Mouse (Mus musculus): ENCODE measurements around the gene Ndrg2. TPM values are rescaled to one million over a fixed set of nuclear protein-coding genes. Genes with fewer than 3 reads are reported as not detected.

Gene Ndrg2
- polyA plus RNA-seq, 1 experiment from 2014 or later: 71.6 TPM

GRCm38 (mm10) chr14:51893094-51893794 lies 20.7 kb downstream of the Ndrg2 start:
- 0 out of 2 replicates have a peak overlapping the region, but pooled peaks have one; percentile 30 for H3K27ac ChIP-seq (replicated peaks)
- peak; percentile 55 for DNase-seq (ENCODE audit: low spot score)

GRCm38 (mm10) chr14:51892191-51892939 lies 21.6 kb downstream of the Ndrg2 start, which contains the start of gene Slc39a2:
Slc39a2 (plus strand) TSS chr14:51892889.
- no peak within 1 kb of the TSS for H3K4me3 ChIP-seq (ENCODE audit: low read depth, low read length)
- H3K4me2 ChIP-seq (replicated peaks; ENCODE audit: low read depth): no peak within 1 kb of the TSS
- TF ChIP-seq CTCF (IDR thresholded peaks at IDR 0.05; ENCODE audit: low read depth): no peak
- no peak for TF ChIP-seq EP300 (optimal IDR thresholded peaks at IDR 0.05)
- ATAC-seq (ENCODE audit: low FRiP score, low TSS enrichment) (no peak), DNase-seq (ENCODE audit: low spot score) (no peak)
- WGBS: 86% methylated on average over 9 of the region's 9 CpGs
- no peaks in the 10 kb centered on the region for H3K27me3 ChIP-seq (ENCODE audit: control insufficient read depth, insufficient read depth, low read length)
- H3K4me1 ChIP-seq (replicated peaks; ENCODE audit: control insufficient read depth, insufficient read depth): no peaks in the 10 kb centered on the region
- 0 out of 2 replicates have a peak within 1 kb of the TSS, but pooled peaks have one; percentile 4 for H3K9ac ChIP-seq (ENCODE audit: low read length)
- no peaks in the 10 kb centered on the region for H3K9me3 ChIP-seq (ENCODE audit: control insufficient read depth, low read length)
- H3K36me3 ChIP-seq (ENCODE audit: control insufficient read depth, insufficient read depth, low read length): peaks cover 22% of the 10 kb centered on the region
- 0 out of 2 replicates have a peak within 1 kb of the TSS, but pooled peaks have one; percentile 30 for H3K27ac ChIP-seq (replicated peaks)

More at GRCm38 (mm10) chr14:51893094-51893794, 20.7 kb downstream of the Ndrg2 start:
- peaks cover 22% of the 10 kb centered on the region for H3K36me3 ChIP-seq (ENCODE audit: control insufficient read depth, insufficient read depth, low read length)
- peak; percentile 82 for ATAC-seq (ENCODE audit: low FRiP score, low TSS enrichment)
- no peaks in the 10 kb centered on the region for H3K9me3 ChIP-seq (ENCODE audit: control insufficient read depth, low read length)
- H3K4me2 ChIP-seq (replicated peaks; ENCODE audit: low read depth): no peak overlapping the region
- TF ChIP-seq EP300 (optimal IDR thresholded peaks at IDR 0.05) (no peak), CTCF (IDR thresholded peaks at IDR 0.05; ENCODE audit: low read depth) (no peak)
- H3K4me1 ChIP-seq (replicated peaks; ENCODE audit: control insufficient read depth, insufficient read depth): no peaks in the 10 kb centered on the region
- H3K4me3 ChIP-seq (ENCODE audit: low read depth, low read length): no peak overlapping the region
- no peaks in the 10 kb centered on the region for H3K27me3 ChIP-seq (ENCODE audit: control insufficient read depth, insufficient read depth, low read length)
- WGBS: 29% methylated on average over 10 of the region's 10 CpGs
- 0 out of 2 replicates have a peak overlapping the region, but pooled peaks have one; percentile 4 for H3K9ac ChIP-seq (ENCODE audit: low read length)

GRCm38 (mm10) chr14:51889833-51890232 lies 24.1 kb downstream of the Ndrg2 start:
- H3K36me3 ChIP-seq (ENCODE audit: control insufficient read depth, insufficient read depth, low read length): peaks cover 22% of the 10 kb centered on the region
- no peaks in the 10 kb centered on the region for H3K4me1 ChIP-seq (replicated peaks; ENCODE audit: control insufficient read depth, insufficient read depth)
- no peak overlapping the region for H3K4me3 ChIP-seq (ENCODE audit: low read depth, low read length)
- H3K27me3 ChIP-seq (ENCODE audit: control insufficient read depth, insufficient read depth, low read length): no peaks in the 10 kb centered on the region
- DNase-seq (ENCODE audit: low spot score) (no peak), ATAC-seq (ENCODE audit: low FRiP score, low TSS enrichment) (no peak)
- H3K27ac ChIP-seq (replicated peaks): no peak overlapping the region
- H3K9me3 ChIP-seq (ENCODE audit: control insufficient read depth, low read length): no peaks in the 10 kb centered on the region
- H3K9ac ChIP-seq (ENCODE audit: low read length): no peak overlapping the region
- TF ChIP-seq CTCF (IDR thresholded peaks at IDR 0.05; ENCODE audit: low read depth) (no peak), EP300 (optimal IDR thresholded peaks at IDR 0.05) (no peak)
- H3K4me2 ChIP-seq (replicated peaks; ENCODE audit: low read depth): no peak overlapping the region
- 93% methylated on average over 6 of the region's 6 CpGs for WGBS

- TF ChIP-seq EP300 (optimal IDR thresholded peaks at IDR 0.05) (no peak), CTCF (IDR thresholded peaks at IDR 0.05; ENCODE audit: low read depth) (no peak)
- H3K9ac ChIP-seq (ENCODE audit: low read length): no peak overlapping the region
- H3K4me3 ChIP-seq (ENCODE audit: low read depth, low read length): no peak overlapping the region
- DNase-seq (ENCODE audit: low spot score) (no peak), ATAC-seq (ENCODE audit: low FRiP score, low TSS enrichment) (no peak)
- 61% methylated on average over 6 of the region's 6 CpGs for WGBS
- no peak overlapping the region for H3K27ac ChIP-seq (replicated peaks)
- no peak overlapping the region; the same call in 1 of the 2 replicates for H3K4me2 ChIP-seq (replicated peaks; ENCODE audit: low read depth)
- no peaks in the 10 kb centered on the region for H3K9me3 ChIP-seq (ENCODE audit: control insufficient read depth, low read length)
- no peaks in the 10 kb centered on the region for H3K4me1 ChIP-seq (replicated peaks; ENCODE audit: control insufficient read depth, insufficient read depth)
- H3K27me3 ChIP-seq (ENCODE audit: control insufficient read depth, insufficient read depth, low read length): no peaks in the 10 kb centered on the region
- H3K36me3 ChIP-seq (ENCODE audit: control insufficient read depth, insufficient read depth, low read length): peaks cover 14% of the 10 kb centered on the region
Observed at GRCm38 (mm10) chr14:51886051-51886450, 27.9 kb downstream of the Ndrg2 start.

- TF ChIP-seq EP300 (optimal IDR thresholded peaks at IDR 0.05): no peak
- no peak; the same call in 1 of the 2 replicates for TF ChIP-seq CTCF (IDR thresholded peaks at IDR 0.05; ENCODE audit: low read depth)
- peak; percentile 99 for ATAC-seq (ENCODE audit: low FRiP score, low TSS enrichment)
- under 1% methylated on average over 43 of the region's 43 CpGs for WGBS
Observed at GRCm38 (mm10) chr14:51884598-51885331, 29.2 kb downstream of the Ndrg2 start, which contains the start of gene Mettl17. Mettl17 (plus strand) TSS chr14:51884842.

More at GRCm38 (mm10) chr14:51884598-51885331, 29.2 kb downstream of the Ndrg2 start, which contains the start of gene Mettl17:
- Histone ChIP-seq H3K4me1 (replicated peaks; ENCODE audit: control insufficient read depth, insufficient read depth) (no peaks in the 10 kb centered on the region), H3K27ac (replicated peaks) (peak within 1 kb of the TSS; percentile 86), H3K36me3 (ENCODE audit: control insufficient read depth, insufficient read depth, low read length) (peaks cover 6% of the 10 kb centered on the region), H3K4me2 (replicated peaks; ENCODE audit: low read depth) (peak within 1 kb of the TSS; percentile 77), H3K9me3 (ENCODE audit: control insufficient read depth, low read length) (no peaks in the 10 kb centered on the region), H3K9ac (ENCODE audit: low read length) (peak within 1 kb of the TSS; percentile 68), H3K27me3 (ENCODE audit: control insufficient read depth, insufficient read depth, low read length) (no peaks in the 10 kb centered on the region), H3K4me3 (ENCODE audit: low read depth, low read length) (peak within 1 kb of the TSS; percentile 58)
- DNase-seq (ENCODE audit: low spot score): peak; percentile 98
